Mouse (Mus musculus) granulocyte monocyte progenitor cell, adult 5-6 weeks (primary cell): Measurements from ENCODE around the gene Sec22a. TPM values are rescaled to one million over a fixed set of nuclear protein-coding genes. Genes with fewer than 3 reads are reported as not detected.
A peak's percentile ranks its signal among the peaks of the same experiment; 100 is the strongest.

Source experiments
- ATAC-seq: replicated peaks from 2 replicates; pipeline ENCODE4 v1.8.0; 2016; ENCODE audit warnings: mild to moderate bottlenecking, moderate TSS enrichment, inconsistent platforms; ENCODE audit not compliant: poor library complexity, severe bottlenecking
- total RNA-seq, 2 experiments: library from RNA; stranded (forward) in 1 of 2; stranded (reverse) in 1 of 2; fragments of 200-712, 200-1000 nt in 1 of 2; fragments of >200 nt in 1 of 2; fragmentation: Nextera tagmentation in 1 of 2; gene quantifications; 2 replicates each; pipeline ENCODE4 v1.2.3; 2014 to 2017

Gene Sec22a
- total RNA-seq (2014; fragmentation: Nextera tagmentation) = 16.0 and 18.3 TPM in 2 replicates
- total RNA-seq (2017) = 9.7 and 10.7 TPM in 2 replicates

- ATAC-seq = peak; percentile 98
Measured at GRCm38 (mm10) chr16:35363150-35364062, at the start of gene Sec22a. TSS of gene Sec22a (minus strand) at chr16:35363918.

DNA sequence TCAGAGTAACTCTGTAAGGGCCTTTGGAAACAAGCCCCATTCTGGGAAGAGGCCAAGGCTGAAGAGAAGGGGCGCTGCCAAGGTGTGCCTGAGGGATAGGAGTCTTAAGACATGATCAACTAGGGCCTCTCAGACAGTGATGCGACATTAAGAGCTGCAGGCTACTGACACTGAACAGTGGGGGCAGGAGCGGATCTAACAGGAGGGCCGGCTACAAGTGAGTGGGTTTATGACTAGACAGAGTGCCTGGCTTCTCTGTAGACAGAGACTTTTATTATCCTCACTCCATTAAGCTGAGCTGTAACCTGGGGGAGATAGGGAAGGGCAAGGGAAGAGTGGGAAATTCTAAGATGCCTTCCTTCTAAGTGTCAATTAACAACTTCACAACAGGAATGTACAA lies 43.0 kb upstream of the Sec22a start:
- ATAC-seq = no peak

DNA sequence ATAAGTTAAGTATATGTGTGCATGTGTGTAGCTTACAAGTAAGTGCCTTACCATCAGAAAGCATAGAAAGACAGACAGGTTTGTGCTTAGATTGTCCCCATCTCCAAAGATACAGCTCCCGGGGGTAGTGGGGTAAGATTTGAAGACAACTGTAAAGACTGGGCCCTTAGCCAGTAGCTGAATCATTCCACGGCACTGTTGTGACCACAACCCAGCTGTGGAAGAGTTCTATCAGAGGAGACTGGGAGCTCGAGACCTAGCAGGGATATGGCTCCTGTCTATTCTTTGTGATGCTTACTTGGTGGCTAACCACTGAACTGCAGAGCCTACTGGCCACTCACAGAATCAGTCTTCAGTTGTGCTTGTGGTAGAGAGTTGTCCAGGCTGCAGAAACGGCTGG lies 42.4 kb upstream of the Sec22a start:
- no peak for ATAC-seq

GRCm38 (mm10) chr16:35405348-35406080 lies 41.8 kb upstream of the Sec22a start:
- no peak for ATAC-seq

GRCm38 (mm10) chr16:35404864-35405263 lies 41.1 kb upstream of the Sec22a start:
- ATAC-seq = no peak

GRCm38 (mm10) chr16:35403891-35404290 lies 40.2 kb upstream of the Sec22a start:
- ATAC-seq = no peak

GRCm38 (mm10) chr16:35403356-35403755 lies 39.6 kb upstream of the Sec22a start:
- ATAC-seq = no peak

- no peak for ATAC-seq
Measured at GRCm38 (mm10) chr16:35392813-35393212, 29.1 kb upstream of the Sec22a start.

GRCm38 (mm10) chr16:35385654-35386053 lies 21.9 kb upstream of the Sec22a start:
- no peak for ATAC-seq

- ATAC-seq = peak; percentile 65
Measured at GRCm38 (mm10) chr16:35380048-35380447, 16.3 kb upstream of the Sec22a start.

- peak; percentile 94 for ATAC-seq
Measured at GRCm38 (mm10) chr16:35379344-35379743, 15.6 kb upstream of the Sec22a start.

DNA sequence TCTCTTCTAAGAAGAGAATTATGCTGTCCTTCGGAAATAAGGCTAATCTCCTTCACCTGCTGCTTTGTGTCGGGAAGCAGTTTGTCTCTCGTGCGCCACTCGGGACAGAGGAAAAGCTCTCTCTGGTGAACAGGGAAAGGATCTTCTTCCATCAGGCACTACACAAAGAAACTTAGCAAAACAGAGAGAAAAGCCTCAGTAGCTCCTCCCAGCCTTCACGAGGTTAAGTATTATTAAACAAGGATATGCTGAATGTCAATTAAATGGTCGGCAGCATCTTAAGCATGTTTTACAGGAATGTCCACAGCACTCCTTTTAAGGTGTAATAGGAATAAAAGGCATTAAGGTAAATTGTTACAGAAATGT lies 328 bp upstream of the Sec22a start:
- no peak for ATAC-seq

DNA sequence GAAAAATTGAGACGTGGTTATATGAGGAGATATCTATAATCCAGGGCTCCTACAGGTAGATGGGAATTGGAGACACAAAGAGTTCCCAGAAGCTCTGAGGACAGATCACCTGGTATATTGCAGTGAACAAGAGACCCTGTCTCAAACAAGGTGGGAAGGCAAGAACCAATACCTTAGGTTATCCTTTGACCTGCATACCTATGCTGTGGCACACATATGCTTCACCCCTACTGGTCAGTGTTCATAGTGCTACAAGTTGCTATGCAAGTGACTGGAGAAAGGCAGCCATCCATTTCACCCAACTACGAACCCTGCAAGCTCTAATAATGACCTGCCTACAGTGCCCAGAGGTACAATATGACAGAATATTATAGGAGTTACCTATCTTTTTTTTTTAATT lies 1.5 kb downstream of the Sec22a start:
- no peak for ATAC-seq

DNA sequence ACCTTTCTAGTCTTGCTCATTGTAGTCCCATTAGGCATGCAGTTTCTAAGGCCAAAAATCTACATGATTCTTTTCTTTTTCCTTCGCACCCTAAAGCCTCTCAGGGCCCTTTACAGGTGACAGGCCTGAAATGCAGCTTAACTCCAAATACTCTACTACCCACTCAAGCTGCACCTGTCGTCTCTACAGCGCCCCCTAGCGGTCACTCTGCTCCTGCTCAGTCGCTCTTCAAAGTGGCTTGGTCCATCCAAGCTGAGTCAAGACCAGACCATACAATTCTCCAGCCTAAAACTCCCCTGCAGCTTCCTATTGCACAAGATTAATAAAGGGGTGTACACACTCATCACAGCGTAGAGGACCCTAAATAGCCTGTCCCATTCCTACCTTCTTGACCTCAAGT lies 3.1 kb downstream of the Sec22a start:
- 0 out of 2 replicates have a peak, but pooled peaks have one; percentile 32 for ATAC-seq

DNA sequence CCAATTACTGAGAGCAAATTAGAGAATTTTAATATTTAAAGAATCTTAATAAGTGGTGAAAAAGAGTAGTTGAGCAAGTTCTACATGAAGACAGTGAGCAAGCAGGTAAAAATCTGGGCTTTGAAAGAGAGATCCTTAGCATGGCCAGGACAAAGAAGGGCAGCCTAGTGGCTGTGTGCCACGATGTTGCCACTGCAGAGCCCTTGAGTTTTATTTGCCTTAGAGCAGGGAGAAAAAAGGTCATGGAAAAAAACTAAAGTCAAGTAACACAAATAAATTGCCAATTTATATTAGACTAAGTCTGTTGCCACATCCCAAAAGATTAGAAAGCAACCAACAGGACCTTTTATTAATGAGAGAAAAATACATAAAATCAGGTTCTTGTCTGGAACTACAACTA lies 6.3 kb downstream of the Sec22a start:
- no peak for ATAC-seq

DNA sequence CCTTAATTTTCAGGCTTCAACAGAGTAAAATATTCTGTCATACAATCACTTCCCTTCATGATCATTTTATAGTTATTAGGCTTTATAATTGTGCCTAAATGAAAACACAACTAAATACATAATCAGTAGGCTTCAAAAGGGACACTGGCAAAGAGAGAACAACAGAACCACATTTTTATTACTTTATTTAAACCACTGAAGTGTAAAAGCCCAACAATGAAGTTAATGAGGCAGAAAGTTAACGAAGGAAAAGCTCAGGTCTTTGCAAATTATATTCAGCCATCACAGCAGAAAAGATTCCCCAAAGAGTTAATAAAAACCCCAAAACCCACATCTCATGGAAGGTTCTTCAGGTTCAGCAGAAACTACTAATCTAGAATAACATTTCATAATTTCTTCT lies 33.3 kb downstream of the Sec22a start:
- no peak for ATAC-seq

- no peak for ATAC-seq
Measured at GRCm38 (mm10) chr16:35319773-35320172, 43.9 kb downstream of the Sec22a start.

DNA sequence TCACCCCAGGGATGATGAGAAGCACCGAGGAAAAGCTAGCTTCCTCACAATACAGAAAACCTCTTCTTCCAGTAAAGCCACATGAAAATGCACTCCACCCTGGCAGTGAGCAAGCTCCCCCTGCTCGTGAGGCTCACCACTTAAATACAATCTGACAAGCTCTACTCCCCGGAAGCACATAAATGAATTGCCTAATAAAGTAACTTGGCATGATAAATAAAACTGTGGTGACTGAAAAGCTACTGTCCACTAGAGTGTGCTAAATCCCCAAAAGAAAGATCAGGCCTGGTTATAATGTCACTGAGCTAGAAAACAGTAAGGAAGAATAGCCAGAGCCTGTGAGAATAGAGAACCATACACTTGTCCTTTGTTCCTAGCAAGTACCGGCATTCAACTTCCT lies 44.4 kb downstream of the Sec22a start:
- ATAC-seq = peak; percentile 40; the same call in 1 of the 2 replicates

GRCm38 (mm10) chr16:35318397-35318796 lies 45.3 kb downstream of the Sec22a start:
- ATAC-seq = no peak

DNA sequence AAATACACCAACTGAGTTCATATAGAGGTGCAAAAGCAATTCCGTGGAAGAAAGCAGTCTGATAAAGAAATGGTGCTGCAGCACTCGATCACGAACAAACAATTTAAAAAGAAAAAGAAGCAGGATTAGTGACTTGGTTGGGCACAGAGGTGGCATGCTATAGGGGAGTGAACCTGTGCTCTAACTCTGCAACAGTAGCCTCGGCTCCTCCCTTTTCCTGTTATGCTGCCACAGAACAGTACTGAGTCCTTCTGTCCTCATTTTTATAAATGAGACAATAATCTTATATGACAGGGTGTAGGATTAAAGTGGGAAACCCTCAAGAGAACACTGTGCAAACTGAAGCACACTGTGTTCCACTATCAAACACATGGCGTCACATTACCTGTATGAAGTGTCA lies 46.3 kb downstream of the Sec22a start:
- ATAC-seq = no peak

GRCm38 (mm10) chr16:35316856-35317264 lies 46.9 kb downstream of the Sec22a start:
- no peak for ATAC-seq
